Mouse (Mus musculus) cerebellum, adult 2 months (tissue): ENCODE data around the gene Btbd16.

ENCODE experiments used
- CTCF ChIP-seq: fragments of 200-500 bp; IDR thresholded peaks from 2 replicates; pipeline ENCODE4 v1.5.1; 2011; ENCODE audit warnings: low read depth, mild to moderate bottlenecking, control low read depth, low read length, moderate library complexity, borderline replicate concordance; ENCODE audit not compliant: insufficient read depth
- POLR2A ChIP-seq: fragments of 200-500 bp; IDR thresholded peaks from 2 replicates; pipeline ENCODE4 v1.6.1; 2011; ENCODE audit warnings: low read length, control low read depth, borderline replicate concordance; ENCODE audit not compliant: insufficient read depth

- no peak for TF ChIP-seq CTCF
- TF ChIP-seq POLR2A = no peak
These were observed 47.7 kb upstream of the Btbd16 start for GRCm38 (mm10) chr7:130726185-130726584.
